Mouse (Mus musculus) cerebellum, adult 9-10 months (tissue): ENCODE measurements around the gene B3gnt2.
"Not testable (repeated sequence)": the region's sequence is repeated elsewhere in the genome, so short reads cannot be mapped to it uniquely, and the experiment has no call there.

ENCODE experiments used
- DNase-seq: peaks from one replicate; pipeline ENCODE4 v3.0.0; 2022

B3gnt2 gene

DNA sequence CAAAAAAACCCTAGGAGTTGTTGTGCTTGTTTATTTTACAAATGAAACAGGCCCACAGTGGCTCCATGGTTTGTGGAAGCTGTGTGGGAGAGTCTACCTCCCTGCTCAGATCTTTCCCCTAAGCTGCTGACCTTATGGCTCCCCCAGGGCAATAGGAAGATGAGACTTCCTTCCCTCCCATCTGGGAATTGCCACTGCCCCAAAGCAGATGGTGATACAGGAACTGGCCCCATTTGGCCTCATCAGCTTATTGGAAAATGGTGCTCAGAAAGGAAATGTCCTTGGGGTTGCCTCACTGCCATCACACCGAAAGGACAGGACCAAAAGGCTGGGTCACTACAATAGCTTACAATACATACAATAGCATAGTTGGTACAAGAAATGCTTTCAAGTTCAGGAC is 97.7 kb downstream of the B3gnt2 start:
- no peak for DNase-seq

DNA sequence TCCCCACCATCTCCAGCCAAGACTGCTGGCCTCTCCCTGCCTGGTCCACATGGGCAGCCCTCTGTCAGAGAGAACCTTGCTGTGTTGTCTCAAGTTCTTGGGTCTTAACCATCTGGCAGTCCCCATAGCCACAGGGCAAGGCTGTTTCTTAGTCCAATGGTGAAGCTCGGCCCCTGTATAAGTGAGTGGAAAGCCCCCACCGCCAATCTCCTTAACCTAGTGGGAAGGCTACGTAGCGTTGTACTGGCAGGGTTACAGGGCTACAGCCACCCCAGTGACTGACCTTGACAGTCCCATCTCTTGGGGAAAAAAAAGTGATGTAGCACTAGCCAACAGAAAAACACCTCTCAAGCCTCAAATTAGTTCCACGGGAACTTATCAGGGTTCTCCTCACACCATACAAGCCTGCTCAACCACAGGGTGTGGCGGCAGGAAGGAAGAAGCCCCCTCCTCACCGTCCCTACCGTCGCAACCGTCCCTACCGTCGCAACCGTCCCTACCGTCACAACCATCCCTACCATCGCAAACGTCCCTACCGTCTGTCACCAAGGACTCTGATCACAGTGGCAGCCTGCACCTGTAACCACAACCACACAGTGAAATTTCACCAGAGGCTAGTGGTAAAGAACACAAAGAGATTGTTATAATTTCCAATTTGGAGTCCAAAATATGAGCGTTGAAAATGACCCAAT is 98.4 kb downstream of the B3gnt2 start:
- no peak for DNase-seq

DNA sequence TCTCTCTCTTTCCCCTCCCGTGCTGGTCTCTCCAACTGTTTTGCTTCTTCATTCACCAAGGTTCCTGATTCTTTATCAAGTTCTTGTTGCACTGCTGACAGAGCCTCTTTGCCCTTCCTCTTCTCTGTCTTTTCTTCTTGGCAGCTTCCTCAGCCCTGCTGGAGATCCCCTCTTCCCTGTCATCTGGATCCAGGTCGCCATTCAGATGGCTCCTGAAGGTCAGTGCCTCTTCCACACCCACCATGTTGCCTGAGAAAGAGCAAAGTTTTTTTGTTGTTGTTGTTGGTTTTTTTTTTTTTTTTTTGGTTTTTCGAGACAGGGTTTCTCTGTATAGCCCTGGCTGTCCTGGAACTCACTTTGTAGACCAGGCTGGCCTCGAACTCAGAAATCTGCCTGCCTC is 101.0 kb downstream of the B3gnt2 start:
- no peak for DNase-seq

DNA sequence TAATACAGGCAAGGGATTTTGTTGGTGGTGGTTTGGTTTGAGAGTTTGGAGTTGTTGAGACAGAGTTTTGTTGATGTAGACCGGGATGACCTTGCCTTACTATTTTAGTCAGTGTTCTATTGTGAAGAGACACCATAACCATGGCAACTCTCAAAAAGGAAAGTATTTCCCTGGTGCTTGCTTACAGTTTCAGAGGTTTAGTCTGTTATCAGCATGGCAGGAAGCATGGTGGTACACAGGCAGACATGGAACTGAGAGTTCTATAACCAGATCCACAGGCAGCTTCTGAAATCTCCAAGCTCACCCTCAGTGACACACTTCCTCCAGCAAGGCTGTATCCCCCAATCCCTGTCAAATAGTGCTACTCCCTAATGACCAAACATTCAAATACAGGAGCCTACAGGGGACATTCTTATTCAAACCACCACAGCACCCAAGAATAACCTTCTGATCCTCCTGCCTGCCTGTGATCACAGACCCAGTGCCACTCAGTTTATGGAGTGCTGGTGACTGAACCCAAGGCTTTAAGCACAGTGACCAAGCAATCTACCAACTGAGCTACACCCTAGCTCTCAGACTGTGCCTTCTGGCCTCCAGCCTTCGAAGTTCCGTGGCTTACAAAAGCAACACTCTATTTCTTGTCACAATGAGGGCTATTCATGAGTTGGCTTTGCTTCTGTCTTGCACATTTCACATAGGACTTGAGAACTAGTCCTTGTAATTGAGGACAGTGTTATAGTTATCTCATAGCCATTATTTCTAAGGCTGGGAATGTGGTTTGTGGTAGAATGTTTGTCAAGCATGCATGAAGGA is 104.4 kb downstream of the B3gnt2 start:
- DNase-seq = no peak

DNA sequence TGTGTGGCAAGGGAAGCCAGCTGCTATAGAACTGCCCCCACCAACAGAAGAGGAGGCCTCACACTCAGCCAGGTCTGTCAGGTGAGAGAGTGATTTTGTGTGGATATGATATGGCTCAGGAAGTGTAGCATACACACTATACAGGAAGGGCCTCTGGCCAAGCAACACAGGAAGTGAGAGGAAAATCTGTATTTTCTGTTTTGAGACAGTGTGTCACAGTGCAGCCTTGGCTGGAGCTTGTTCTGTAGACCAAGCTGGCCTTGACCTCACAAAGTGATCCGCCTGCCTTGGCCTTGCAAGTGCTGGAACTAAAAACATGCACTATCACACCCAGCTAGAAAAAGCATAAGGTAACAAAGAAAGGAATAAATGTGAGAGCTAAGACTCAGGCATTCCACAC is 105.6 kb downstream of the B3gnt2 start:
- no peak for DNase-seq

DNA sequence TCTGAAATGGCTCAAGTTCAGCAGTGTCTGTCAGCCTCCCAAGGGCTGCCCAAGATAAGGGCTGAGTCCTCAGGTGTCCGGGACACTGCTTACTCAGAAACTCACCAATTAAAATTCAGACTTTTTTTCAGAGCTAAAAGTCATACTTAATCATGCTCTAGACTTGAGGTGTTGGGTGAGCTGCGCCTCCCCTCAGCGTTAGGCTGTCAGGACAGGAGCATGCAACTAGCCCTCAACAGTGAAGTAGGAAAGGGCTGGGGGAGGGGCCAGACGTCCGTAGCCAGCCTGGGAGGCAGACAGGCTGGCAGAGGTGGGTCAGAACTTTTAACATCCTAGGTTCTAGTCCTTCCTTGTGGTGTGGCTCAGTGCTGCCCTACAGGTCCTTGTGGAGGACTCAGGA is 108.2 kb downstream of the B3gnt2 start:
- no peak for DNase-seq

DNA sequence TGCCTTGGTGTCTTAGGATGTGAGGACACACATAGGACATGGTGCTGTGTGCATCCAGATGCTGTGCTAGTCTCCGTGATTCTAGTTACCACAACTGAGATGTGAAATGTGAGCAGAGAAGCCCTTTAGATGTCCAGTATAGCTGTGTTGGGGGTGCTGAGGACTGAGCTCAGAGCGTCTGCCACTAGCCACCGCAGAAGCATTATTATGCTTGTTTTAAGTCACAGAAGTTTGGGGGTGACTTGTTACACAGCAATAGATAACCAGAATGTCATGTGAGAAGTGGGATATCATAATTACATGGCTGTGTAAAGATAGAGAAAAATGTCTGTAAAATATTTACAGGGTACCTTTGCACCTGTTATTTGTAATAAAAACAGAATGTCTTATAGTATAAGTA is 109.2 kb downstream of the B3gnt2 start:
- no peak for DNase-seq

DNA sequence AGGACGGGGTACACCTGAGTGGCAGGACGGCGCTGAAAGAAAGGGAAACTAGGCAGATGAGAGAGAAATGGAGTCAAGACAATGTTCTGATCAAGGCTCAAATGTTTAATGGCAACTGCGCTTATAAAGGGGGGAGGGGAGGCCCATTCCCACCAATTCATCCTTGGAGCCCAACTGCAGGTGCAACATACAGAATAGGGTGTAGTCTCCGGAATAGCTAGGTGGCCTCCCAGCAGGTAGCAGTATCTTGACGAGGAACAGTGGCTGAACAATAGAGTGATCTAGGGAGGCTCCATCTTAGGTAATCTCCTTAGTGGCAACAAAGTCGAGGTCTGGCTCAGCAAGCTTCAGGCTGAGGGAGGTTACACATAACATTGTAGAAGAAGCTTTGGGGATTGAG is 113.4 kb downstream of the B3gnt2 start:
- no peak for DNase-seq

DNA sequence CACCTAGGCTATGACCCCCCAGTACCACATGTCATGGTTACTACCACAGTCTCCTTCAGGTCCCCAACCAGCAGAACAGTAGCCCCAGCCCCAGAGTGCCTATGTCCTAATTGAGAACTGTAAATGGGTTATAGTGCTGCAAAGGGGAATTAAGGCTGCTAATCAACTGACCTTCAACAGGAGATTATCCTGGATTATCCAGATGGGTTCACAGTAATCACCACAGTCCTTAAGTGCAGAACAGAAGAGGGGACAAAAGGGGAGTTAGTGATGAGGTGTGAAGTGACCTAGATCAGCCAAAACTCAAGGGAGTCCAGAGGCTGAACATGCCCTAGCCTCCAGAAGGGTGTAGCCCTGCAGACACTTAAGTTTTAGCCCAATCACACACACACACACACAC is 115.4 kb downstream of the B3gnt2 start:
- no peak for DNase-seq

DNA sequence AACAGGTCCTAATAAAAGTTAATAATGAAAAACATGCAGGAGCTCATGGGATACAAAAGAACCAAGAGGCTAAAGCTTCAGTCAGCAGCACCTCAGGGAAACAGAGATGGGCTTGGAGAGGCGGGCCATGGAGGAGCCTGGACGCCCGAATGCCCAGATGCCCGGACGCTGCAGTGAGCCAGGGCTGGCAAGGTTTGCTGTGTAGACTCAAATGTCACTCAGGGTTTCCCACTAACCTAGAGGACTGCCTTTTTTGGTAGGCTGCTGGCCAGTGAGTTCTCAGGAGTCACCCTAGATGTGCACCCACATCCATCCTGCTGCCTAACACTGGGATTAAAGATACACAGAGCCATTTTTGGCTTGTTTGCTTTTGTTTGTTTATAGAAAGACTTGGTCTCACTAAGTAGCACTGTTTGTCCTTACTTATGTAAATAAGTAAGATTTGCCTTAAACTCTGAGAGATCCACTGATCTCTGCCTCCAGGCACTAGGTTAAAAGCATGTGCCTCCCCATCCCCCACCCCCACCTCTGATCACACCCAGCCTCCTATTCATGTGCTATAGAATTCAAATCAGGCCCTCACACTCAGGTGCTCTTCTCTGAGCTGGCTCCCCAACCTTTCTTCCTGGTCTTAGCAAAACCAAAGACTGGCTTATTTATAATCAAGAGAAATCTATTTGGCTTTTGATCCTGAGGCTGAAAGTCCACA is 117.0 kb downstream of the B3gnt2 start:
- DNase-seq = no peak

DNA sequence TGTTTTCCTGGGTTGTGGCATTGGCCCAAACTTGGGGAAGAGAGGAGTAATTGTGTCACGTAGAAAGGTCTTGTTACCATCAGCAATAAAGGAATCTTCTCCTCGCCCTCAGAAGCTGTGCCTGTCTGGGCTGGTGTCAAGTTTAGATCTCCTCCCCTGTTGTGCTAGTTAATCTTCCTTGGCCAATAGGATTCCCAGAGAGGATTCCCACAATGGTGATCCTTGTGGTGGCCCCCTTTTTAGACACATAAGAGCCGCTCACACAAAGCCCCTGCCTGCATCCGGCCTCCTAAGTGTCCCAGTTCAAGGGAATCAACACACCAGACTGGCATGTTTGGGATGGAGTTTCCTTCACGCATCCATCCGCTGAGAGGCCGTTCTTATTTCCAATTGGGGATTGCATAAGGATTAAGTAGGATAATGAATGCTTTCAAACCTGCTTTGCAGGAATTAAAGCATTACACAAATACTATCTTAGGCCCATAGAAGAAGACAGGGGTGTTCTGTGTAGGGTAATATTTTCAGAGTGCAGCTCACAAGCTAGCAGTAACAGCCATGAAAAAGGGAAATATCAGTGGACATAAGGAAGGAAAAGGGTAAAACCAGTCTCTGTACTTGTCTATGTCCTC is 118.6 kb downstream of the B3gnt2 start:
- DNase-seq = no peak

DNA sequence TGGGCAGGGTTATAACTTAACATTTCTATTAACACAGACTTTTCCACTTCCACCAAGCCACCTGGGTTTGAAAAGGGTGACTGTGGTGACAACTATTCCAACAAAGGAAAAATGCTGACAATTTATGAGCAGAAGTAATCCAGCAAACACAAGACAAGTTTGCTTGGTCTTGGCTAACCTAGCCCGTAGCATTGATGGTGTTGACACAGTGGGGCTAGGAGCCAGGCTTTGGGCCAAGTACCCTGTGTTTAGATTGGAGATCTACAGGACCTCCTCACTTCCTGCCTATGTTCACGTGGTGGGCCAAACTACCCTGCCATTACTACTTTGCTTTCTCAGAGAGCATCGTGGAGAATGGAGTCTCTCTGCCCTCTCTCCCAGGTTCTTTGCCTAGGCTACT is 119.3 kb downstream of the B3gnt2 start:
- no peak for DNase-seq

DNA sequence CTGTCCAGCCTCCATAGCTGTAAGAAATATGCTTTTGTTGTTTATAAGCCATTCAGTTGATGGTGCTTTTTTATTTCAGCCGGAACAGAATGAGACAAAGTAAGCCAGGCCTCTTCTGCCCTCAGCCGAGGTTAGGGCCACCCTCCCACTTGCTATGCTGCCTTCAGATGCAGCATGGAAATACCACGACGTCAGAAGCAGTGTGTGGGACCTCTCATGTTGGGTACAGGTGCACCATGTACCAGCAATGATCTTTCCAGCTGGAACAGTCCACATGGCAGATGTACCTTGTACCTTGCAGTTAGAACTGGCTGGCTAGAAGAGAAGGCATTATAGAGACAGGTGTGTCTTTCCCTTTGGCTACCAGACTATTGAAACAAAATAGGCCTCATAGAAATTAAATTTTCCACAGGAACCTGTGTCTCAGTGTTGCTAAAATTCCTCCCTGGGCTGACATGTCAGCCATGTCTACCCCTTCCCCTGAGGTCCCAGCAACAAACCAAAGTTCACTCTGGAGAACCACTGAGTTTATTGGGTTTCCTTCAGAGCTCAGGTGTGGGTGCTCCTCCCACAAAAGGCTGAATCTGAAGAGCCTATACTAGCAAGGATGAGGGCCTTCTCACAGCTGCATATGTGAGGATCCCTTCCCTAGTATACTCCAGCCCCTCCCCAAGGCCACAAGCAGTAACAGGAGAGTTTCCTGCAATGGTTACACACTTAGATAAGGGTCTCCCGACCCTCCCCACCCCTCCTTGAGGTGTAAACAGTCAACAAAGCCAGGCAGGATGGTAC is 121.1 kb downstream of the B3gnt2 start:
- no peak for DNase-seq

DNA sequence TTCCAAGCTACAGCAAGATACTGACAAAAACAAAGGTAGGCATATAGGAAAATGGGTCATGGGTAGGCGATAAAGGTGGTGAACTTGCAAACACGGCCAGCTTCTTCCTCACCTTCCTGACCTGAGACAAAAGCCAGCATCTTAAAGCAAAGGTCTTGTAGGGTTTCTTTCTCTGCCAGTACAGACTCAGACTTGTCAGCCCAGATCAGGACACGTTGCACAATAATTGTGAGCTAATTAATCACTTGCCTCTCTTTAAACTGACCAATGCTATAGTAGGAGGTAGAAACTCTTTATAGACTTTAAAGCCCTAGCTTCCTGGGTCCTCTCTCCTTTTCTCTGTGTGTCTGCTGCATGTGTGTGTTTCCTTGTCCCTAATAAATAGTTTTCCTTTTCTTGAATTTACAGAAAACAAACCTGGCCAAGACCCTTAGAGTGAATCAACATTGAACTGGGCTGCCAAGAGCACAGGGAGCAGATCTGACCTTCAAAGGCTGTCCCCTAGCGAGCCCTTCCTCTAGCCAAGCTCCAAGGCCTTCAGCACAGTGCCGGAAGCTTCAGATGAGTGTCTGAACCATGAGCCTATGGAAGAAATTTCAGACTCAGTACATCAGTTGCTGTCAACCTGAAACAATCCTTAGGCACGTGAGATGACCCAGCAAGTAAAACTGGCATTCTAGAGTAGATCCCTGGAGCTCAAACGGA is 124.1 kb downstream of the B3gnt2 start:
- DNase-seq = no peak

DNA sequence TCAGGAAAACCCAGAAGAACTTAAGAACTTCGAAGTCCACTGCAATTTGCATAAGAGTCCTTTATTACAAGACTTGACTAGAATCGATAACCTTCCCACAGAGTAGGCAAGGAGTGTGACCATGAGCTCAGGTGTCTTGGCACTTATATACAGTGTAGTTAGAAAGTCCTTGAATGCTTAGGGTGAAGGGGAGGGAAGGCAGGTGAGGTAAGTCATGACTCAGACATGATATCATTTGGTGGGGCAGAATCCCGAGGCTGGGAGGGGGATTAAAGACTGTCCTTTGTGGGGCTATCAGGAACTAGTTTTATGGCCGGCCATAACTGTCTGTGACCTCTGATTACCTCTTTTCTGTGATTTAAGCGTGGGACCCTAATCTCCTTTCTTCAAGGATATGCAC is 125.6 kb downstream of the B3gnt2 start:
- DNase-seq = not testable (repeated sequence)

DNA sequence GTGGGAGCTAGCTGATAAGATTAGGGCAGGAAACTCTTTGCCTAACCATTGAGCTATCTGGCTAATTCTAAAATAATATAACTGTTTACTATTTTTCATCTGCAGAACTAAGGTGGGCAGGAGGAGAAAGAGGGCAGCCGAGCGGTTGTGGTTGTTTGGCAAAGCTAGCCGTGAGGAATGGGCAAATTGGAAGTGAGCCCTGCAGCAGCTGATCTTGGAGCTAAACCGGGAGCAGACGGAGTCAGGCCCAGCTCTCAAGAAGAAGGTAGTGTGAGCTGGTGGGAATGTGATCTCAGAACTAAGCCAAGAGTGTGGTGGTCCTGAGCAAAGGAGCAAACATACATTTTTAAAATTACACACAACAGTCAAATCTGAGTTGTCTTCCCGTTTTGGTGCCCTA is 126.8 kb downstream of the B3gnt2 start:
- no peak for DNase-seq

DNA sequence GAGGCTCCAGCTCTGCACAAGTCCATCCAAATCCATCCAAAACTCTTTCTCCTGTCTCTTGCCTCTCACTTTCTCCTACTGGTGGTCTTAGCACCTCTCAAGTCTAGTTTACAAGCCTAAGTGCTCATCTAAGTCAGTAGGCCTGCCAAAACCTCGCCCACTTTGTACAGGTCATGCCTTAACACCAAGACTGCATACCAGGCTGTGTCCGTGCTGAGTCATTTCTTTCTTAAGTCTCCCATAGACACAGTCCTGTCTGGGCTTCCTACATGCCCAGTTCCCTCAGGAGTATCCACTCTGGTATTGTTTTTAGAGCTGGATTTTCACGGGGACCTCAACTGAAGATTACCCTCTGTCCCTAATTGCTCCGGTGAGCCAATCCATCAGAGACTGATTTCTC is 127.9 kb downstream of the B3gnt2 start:
- no peak for DNase-seq

DNA sequence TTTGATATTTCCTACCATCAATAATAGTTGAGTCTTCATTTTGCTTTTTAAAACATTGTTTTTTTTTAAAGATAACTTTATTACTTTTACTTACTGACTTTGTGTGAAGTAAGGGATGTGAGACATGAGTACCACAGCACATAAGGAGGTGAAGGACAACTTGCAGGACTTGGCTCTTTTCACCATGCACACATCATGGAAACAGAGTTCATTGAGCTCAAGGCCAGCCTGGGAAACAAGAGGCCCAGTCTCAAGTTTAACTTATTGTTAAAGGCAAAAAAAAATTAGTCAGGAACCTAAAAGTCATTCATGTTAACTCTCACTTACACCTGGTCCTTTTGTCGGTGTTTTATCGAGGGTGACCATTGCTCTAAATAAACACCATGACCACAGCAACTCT is 137.7 kb downstream of the B3gnt2 start:
- DNase-seq = no peak

DNA sequence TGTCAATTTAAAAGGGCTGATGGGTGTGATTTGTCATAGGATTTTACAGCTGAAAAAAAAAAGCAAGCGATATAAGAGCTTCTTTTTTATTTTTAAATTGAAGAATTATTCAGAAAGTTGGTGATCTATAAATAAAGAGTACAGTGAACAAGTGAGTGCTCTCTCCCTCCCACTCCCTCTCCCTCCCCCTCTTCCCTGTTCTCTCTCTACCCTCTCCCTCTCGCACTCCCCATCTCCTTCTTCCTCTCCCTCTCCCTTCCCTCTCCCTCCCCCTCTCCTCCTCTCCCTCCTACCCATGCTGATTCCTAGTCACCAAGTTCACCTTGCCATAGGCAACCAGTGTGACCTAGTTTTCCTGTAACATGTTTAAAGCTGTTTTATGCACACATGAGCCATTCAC is 140.7 kb downstream of the B3gnt2 start:
- DNase-seq = no peak

DNA sequence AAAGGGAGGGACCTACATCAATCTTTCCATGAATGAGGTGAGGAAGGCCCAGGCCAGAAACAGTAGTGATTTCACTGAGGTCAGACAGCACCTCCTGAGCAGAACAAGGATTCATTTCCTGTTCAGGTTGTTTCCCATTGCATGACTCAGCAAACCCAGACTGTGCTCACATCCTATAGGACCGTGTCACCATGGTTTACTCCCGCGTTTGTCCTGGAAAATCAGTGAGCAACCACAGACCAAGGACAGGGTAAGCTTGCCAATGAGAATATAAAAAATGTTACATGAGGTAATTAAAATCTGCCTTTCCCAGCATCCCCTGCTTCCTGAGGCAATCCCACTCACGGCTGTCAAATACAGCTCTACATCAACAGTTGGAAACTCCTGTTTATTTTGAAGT is 141.2 kb downstream of the B3gnt2 start:
- no peak for DNase-seq

DNA sequence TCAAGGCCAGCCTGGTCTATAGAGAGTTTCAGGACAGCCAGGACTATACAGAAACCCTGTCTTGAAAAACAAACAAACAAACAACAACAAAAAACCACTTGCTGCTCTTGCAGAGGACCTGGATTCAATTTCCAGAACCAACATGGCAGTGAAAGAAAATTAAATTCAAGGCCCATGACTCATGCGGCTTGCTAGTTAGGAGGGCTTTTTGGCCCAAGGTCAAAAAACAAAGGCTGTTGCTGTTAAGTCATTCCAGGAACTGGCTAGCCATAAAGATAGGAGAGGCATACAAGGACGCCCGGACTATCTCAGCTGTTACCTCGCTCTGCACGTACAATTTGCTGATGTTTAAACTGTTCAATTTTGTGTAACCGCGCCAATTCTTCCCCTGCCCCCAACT is 142.7 kb downstream of the B3gnt2 start:
- no peak for DNase-seq

DNA sequence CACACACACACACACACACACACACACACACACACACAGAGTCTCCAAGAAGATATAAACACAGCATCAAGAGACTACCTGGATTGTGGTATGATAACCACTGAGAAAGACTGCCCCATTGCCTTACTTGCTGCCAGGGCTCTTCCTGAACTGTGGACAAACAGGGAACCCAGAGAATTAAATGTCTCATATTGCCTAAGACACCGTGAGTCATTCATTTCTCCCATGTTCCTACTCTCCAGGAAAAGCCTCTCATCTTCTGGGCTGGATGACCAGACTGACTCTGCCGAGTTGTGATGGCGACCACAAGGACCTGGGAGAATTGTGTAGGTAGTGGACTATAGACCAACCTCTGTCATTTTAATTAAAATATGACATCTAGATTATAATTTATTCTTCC is 149.4 kb downstream of the B3gnt2 start:
- no peak for DNase-seq
